Mouse (Mus musculus): Measurements from ENCODE around the gene Scamp2.

DNA sequence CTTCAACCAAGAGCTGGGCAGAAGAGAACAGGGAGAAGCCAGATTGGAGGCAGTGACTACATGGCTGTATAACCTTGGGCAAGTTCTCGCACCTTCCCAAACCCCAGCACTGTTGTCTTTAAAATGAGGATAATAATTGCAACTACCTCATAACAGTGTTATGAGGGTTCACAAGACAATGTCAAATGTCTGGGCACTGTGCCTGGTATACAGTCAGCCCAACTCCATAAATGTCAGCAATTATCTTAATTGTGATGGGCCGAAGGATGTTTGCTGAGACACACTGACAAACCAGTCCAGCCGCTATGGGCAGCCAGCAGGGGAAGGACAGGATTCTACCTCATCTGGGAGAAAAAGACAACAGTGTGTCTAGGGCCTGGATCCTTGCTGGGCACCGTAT, 54.0 kb downstream of the Scamp2 start:
- TF ChIP-seq CTCF (conservative IDR thresholded peaks at IDR 0.05; ENCODE audit: low read length) (no peak), NANOG (IDR thresholded peaks at IDR 0.05; ENCODE audit: borderline replicate concordance, low read length) (no peak)

Data from E14TG2a.4 (cell line).